Mouse (Mus musculus): ENCODE results near the gene Ciao1.

- TF ChIP-seq EP300 (IDR thresholded peaks at IDR 0.05; ENCODE audit: low read depth) (no peak), CTCF (IDR thresholded peaks at IDR 0.05; ENCODE audit: low read depth) (no peak)
Measured at GRCm38 (mm10) chr2:127252787-127253186, 5.2 kb upstream of the Ciao1 start.
